13 mouse cellular contexts compared by ENCODE assay signal in genomic region chr7:99306640-99307039, GRCm38 (mm10). TPM values are rescaled to one million over a fixed set of nuclear protein-coding genes. Genes with fewer than 3 reads are reported as not detected.
DNase-seq lines count a peak whose midpoint lies in the region; ATAC-seq lines count a peak whose summit lies in the region.
"Had no signal": no experiment of that assay in that cellular context is flagged by ENCODE, and none has a peak within 500 bp of the region (broad histone marks: within the 10 kb centered on the region; RNA-seq: fewer than 3 reads in every experiment).

No protein-coding gene starts in this region.

- peaks cover 20% of the 10 kb centered on the region for H3K4me1 ChIP-seq in kidney, embryonic 16.5 days (ENCODE audit: insufficient read depth, low read length)
- H3K4me1 ChIP-seq in midbrain, embryonic 15.5 days: peaks cover 72% of the 10 kb centered on the region
- 0 out of 2 replicates have a peak, but pooled peaks cover 6% of the 10 kb centered on the region for H3K4me1 ChIP-seq in intestine, embryonic 15.5 days (replicated peaks)

- H3K27ac ChIP-seq in kidney, embryonic 16.5 days (ENCODE audit: low read length): no peak overlapping the region
- peak overlapping the region; percentile 8; the same call in 1 of the 2 replicates for H3K27ac ChIP-seq in midbrain, embryonic 15.5 days
- H3K27ac ChIP-seq in intestine, embryonic 15.5 days: no peak overlapping the region
- H3K27ac ChIP-seq: stomach, embryonic 15.5 days had no signal

- H3K4me3 ChIP-seq in kidney, embryonic 16.5 days (ENCODE audit: low read length): no peak overlapping the region
- H3K4me3 ChIP-seq in midbrain, embryonic 15.5 days: no peak overlapping the region
- H3K4me3 ChIP-seq in intestine, embryonic 15.5 days (replicated peaks): no peak overlapping the region
- H3K4me3 ChIP-seq: stomach, embryonic 15.5 days had no signal

- no peak for DNase-seq in kidney, adult 18-20 months
- DNase-seq in adipocyte (ENCODE audit: low spot score): peak; percentile 52
- peak; percentile 69 for DNase-seq in embryo, embryonic 9.5 days (ENCODE audit: extremely low spot score)
- DNase-seq: heart, adult 18-20 months; liver; lung, postnatal 14 days; right cerebral cortex, adult 18-20 months had no signal

- no peaks in the 10 kb centered on the region for H3K27me3 ChIP-seq in kidney, embryonic 16.5 days (ENCODE audit: insufficient read depth, low read length)
- no peaks in the 10 kb centered on the region for H3K27me3 ChIP-seq in midbrain, embryonic 15.5 days (replicated peaks)
- no peaks in the 10 kb centered on the region for H3K27me3 ChIP-seq in intestine, embryonic 15.5 days (replicated peaks)
- H3K27me3 ChIP-seq: stomach, embryonic 15.5 days had no signal

- 38% methylated on average over 3 of the region's 3 CpGs for WGBS in kidney, embryonic 16.5 days
- 21% methylated on average over 3 of the region's 3 CpGs for WGBS in midbrain, embryonic 15.5 days
- 52% methylated on average over 3 of the region's 3 CpGs for WGBS in intestine, embryonic 15.5 days

- H3K9me3 ChIP-seq in kidney, embryonic 16.5 days (ENCODE audit: low read length): no peaks in the 10 kb centered on the region
- H3K9me3 ChIP-seq in midbrain, embryonic 15.5 days: no peaks in the 10 kb centered on the region
- H3K9me3 ChIP-seq in intestine, embryonic 15.5 days: no peaks in the 10 kb centered on the region
- H3K9me3 ChIP-seq: G1E; stomach, embryonic 15.5 days had no signal

- no peaks in the 10 kb centered on the region for H3K36me3 ChIP-seq in kidney, embryonic 16.5 days (ENCODE audit: insufficient read depth, low read length)
- no peaks in the 10 kb centered on the region for H3K36me3 ChIP-seq in midbrain, embryonic 15.5 days (replicated peaks)
- no peaks in the 10 kb centered on the region for H3K36me3 ChIP-seq in intestine, embryonic 15.5 days
- H3K36me3 ChIP-seq: G1E; stomach, embryonic 15.5 days had no signal

- H3K4me2 ChIP-seq in kidney, embryonic 16.5 days (replicated peaks; ENCODE audit: low read depth, low read length): no peak overlapping the region
- no peak overlapping the region for H3K4me2 ChIP-seq in midbrain, embryonic 15.5 days
- no peak overlapping the region for H3K4me2 ChIP-seq in intestine, embryonic 15.5 days (replicated peaks)
- H3K4me2 ChIP-seq: stomach, embryonic 15.5 days had no signal

- no peak overlapping the region for H3K9ac ChIP-seq in kidney, embryonic 16.5 days (replicated peaks; ENCODE audit: low read length)
- no peak overlapping the region for H3K9ac ChIP-seq in midbrain, embryonic 15.5 days
- no peak overlapping the region for H3K9ac ChIP-seq in intestine, embryonic 15.5 days
- H3K9ac ChIP-seq: stomach, embryonic 15.5 days had no signal

- peak; percentile 81 for ATAC-seq in kidney, embryonic 16.5 days (ENCODE audit: low FRiP score, low TSS enrichment)
- no peak for ATAC-seq in midbrain, embryonic 15.5 days (replicated peaks)
- ATAC-seq in intestine, embryonic 15.5 days: no peak
- no peak for ATAC-seq in cerebellum, adult (ENCODE audit: insufficient number of reproducible peaks, low FRiP score, low TSS enrichment)

RNA-seq across cellular contexts. Expression of gene Map6, which starts 39.4 kb away (rescaled TPM):
- polyA plus RNA-seq in kidney, embryonic 16.5 days (2015; fragmentation: Nextera tagmentation; extraction: Ambion mirVana): 1.7 and 2.1 TPM in 2 replicates
- 153 and 155 TPM in 2 replicates for polyA plus RNA-seq in midbrain, embryonic 15.5 days (2015; fragmentation: Nextera tagmentation; extraction: Ambion mirVana)
- 6.1 and 6.8 TPM in 2 replicates for polyA plus RNA-seq in intestine, embryonic 15.5 days (2015; fragmentation: Nextera tagmentation; extraction: Ambion mirVana)
- polyA plus RNA-seq: G1E had no signal

RNA-seq across cellular contexts. Expression of gene Serpinh1, which starts 46.4 kb away (rescaled TPM):
- 1,752 and 1,857 TPM in 2 replicates for polyA plus RNA-seq in kidney, embryonic 16.5 days (2015; fragmentation: Nextera tagmentation; extraction: Ambion mirVana)
- polyA plus RNA-seq in midbrain, embryonic 15.5 days (2015; fragmentation: Nextera tagmentation; extraction: Ambion mirVana): 235 and 259 TPM in 2 replicates
- polyA plus RNA-seq in intestine, embryonic 15.5 days (2015; fragmentation: Nextera tagmentation; extraction: Ambion mirVana): 1,021 and 1,056 TPM in 2 replicates
- polyA plus RNA-seq: G1E had no signal

Comparison
In these comparisons a context has a peak if more than half of its experiments do, and no peak if none do; other contexts are left out.
1. RNA of gene Map6, which starts 39.4 kb away (polyA plus RNA-seq): 153 to 155 TPM in midbrain, embryonic 15.5 days; 6.1 to 6.8 TPM in intestine, embryonic 15.5 days and 1.7 to 2.1 TPM in kidney, embryonic 16.5 days; every median in the first group is over 10 times any median in the second.